Comparison of ENCODE assay signal across 8 mouse cellular contexts in the genomic region with DNA sequence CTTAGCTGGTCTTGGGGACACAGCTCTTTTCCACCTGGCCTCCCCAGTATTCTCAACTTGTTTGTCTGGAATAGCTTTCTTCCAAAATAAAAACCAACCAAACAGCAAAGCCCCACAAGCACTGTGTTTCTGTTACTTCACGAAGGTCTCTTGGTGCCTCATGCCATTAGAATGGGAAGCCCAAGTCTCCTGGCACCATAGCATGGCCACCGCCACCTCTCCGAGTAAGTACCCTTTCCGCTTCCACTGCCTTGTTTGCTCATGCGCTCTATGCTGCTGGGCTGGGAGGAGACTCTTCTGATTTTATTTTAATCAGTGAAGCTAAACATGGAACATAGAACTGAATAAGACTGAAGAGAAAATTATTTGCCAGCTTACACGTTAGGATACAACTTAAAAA. TPM values are rescaled to one million over a fixed set of nuclear protein-coding genes. Genes with fewer than 3 reads are reported as not detected.
DNase-seq lines count a peak whose midpoint lies in the region; ATAC-seq and TF ChIP-seq lines count a peak whose summit lies in the region.
"Had no signal": no experiment of that assay in that cellular context is flagged by ENCODE, and none has a peak within 500 bp of the region (broad histone marks: within the 10 kb centered on the region; RNA-seq: fewer than 3 reads in every experiment).

No protein-coding gene starts in this region.

- H3K9me3 ChIP-seq in embryonic facial prominence, embryonic 15.5 days (replicated peaks) = no peaks in the 10 kb centered on the region
- no peaks in the 10 kb centered on the region for H3K9me3 ChIP-seq in hindbrain, embryonic 13.5 days
- no peaks in the 10 kb centered on the region for H3K9me3 ChIP-seq in midbrain, embryonic 16.5 days (replicated peaks; ENCODE audit: control insufficient read depth, low read length, poor library complexity, severe bottlenecking)

- no peak overlapping the region for H3K27ac ChIP-seq in left cerebral cortex, adult 2 months
- H3K27ac ChIP-seq in embryonic facial prominence, embryonic 15.5 days (replicated peaks) = no peak overlapping the region
- H3K27ac ChIP-seq in hindbrain, embryonic 13.5 days = no peak overlapping the region
- H3K27ac ChIP-seq in midbrain, embryonic 16.5 days (ENCODE audit: low read length) = no peak overlapping the region

- no peak overlapping the region for H3K9ac ChIP-seq in embryonic facial prominence, embryonic 15.5 days
- H3K9ac ChIP-seq in hindbrain, embryonic 13.5 days = no peak overlapping the region
- 0 out of 2 replicates have a peak overlapping the region, but pooled peaks have one; percentile 31 for H3K9ac ChIP-seq in midbrain, embryonic 16.5 days (ENCODE audit: low read depth, low read length)

- WGBS in embryonic facial prominence, embryonic 15.5 days = 73% methylated on average over 6 of the region's 6 CpGs
- 82% methylated on average over 6 of the region's 6 CpGs for WGBS in hindbrain, embryonic 13.5 days
- 82% methylated on average over 6 of the region's 6 CpGs for WGBS in midbrain, embryonic 16.5 days

- peak overlapping the region; percentile 67; the same call in 1 of the 2 replicates for H3K4me3 ChIP-seq in left cerebral cortex, adult 2 months
- H3K4me3 ChIP-seq in embryonic facial prominence, embryonic 15.5 days (replicated peaks) = peak overlapping the region; percentile 20
- 0 out of 2 replicates have a peak overlapping the region, but pooled peaks have one; percentile 0 for H3K4me3 ChIP-seq in hindbrain, embryonic 13.5 days
- no peak overlapping the region; the same call in 1 of the 2 replicates for H3K4me3 ChIP-seq in midbrain, embryonic 16.5 days (ENCODE audit: low read depth, low read length)

- no peak for ATAC-seq in embryonic facial prominence, embryonic 15.5 days (ENCODE audit: insufficient number of reproducible peaks, low FRiP score, low TSS enrichment, low read depth)
- ATAC-seq in hindbrain, embryonic 13.5 days (ENCODE audit: low FRiP score) = no peak
- ATAC-seq in midbrain, embryonic 16.5 days = no peak

- peaks cover 25% of the 10 kb centered on the region for H3K4me1 ChIP-seq in embryonic facial prominence, embryonic 15.5 days
- H3K4me1 ChIP-seq in hindbrain, embryonic 13.5 days (replicated peaks) = peaks cover 42% of the 10 kb centered on the region
- H3K4me1 ChIP-seq in midbrain, embryonic 16.5 days (ENCODE audit: control insufficient read depth, insufficient read depth, low read length) = peaks cover 36% of the 10 kb centered on the region

- TF ChIP-seq CTCF in left cerebral cortex, adult 2 months (IDR thresholded peaks at IDR 0.05) = no peak

- no peaks in the 10 kb centered on the region for H3K27me3 ChIP-seq in embryonic facial prominence, embryonic 15.5 days
- H3K27me3 ChIP-seq in hindbrain, embryonic 13.5 days = no peaks in the 10 kb centered on the region
- H3K27me3 ChIP-seq in midbrain, embryonic 16.5 days (ENCODE audit: control insufficient read depth, insufficient read depth, low read depth, low read length) = no peaks in the 10 kb centered on the region

- peak overlapping the region; percentile 39 for H3K4me2 ChIP-seq in embryonic facial prominence, embryonic 15.5 days (replicated peaks)
- H3K4me2 ChIP-seq in hindbrain, embryonic 13.5 days = peak overlapping the region; percentile 29
- peak overlapping the region; percentile 30 for H3K4me2 ChIP-seq in midbrain, embryonic 16.5 days (ENCODE audit: low read length)

- DNase-seq in left cerebral cortex, adult 2 months (ENCODE audit: extremely low spot score in 1 of 2, low spot score in 2 of 2) = no peak
- DNase-seq in left cerebral cortex, postnatal 14 days (ENCODE audit: low spot score in 2 of 2) = no peak
- DNase-seq in adipocyte (ENCODE audit: low spot score) = no peak
- DNase-seq in layer of hippocampus, adult 9-11 months = no peak
- DNase-seq: thymus, adult 2 months had no signal

- H3K36me3 ChIP-seq in embryonic facial prominence, embryonic 15.5 days = no peaks in the 10 kb centered on the region
- H3K36me3 ChIP-seq in hindbrain, embryonic 13.5 days = no peaks in the 10 kb centered on the region
- no peaks in the 10 kb centered on the region for H3K36me3 ChIP-seq in midbrain, embryonic 16.5 days (ENCODE audit: control insufficient read depth, insufficient read depth, low read length)

- intact Hi-C loops in left cerebral cortex, adult 2 months (cut with DNase I) = loop anchor here (10.0 kb wide), 2 partner anchors 397 to 513 kb away; partner anchors contain the start of genes Lmo4 and Odf2l
- intact Hi-C loops in left cerebral cortex, postnatal 14 days (cut with DNase I) = no loop called here

RNA-seq across cellular contexts. Expression of gene Sh3glb1, which starts 2.3 kb away (rescaled TPM):
- total RNA-seq in left cerebral cortex, adult 2 months (2021) = 10 to 100 TPM; 53.4 to 59.9 TPM
- 10 to 100 TPM; 82.3 TPM for total RNA-seq in left cerebral cortex, postnatal 14 days (2021)
- polyA plus RNA-seq in embryonic facial prominence, embryonic 15.5 days (2015; fragmentation: Nextera tagmentation; extraction: Ambion mirVana) = 130 and 132 TPM in 2 replicates
- 109 and 113 TPM in 2 replicates for polyA plus RNA-seq in hindbrain, embryonic 13.5 days (2015; fragmentation: Nextera tagmentation; extraction: Ambion mirVana)
- 117 and 118 TPM in 2 replicates for polyA plus RNA-seq in midbrain, embryonic 16.5 days (2015; fragmentation: Nextera tagmentation; extraction: Ambion mirVana)

RNA-seq across cellular contexts. Expression of gene Clca3a1, which starts 42.9 kb away (rescaled TPM):
- total RNA-seq in left cerebral cortex, adult 2 months (2021) = under 1 TPM; 0.14 to 0.23 TPM
- under 1 TPM; 0.63 to 0.75 TPM for total RNA-seq in left cerebral cortex, postnatal 14 days (2021)
- polyA plus RNA-seq in embryonic facial prominence, embryonic 15.5 days (2015; fragmentation: Nextera tagmentation; extraction: Ambion mirVana) = 1.4 and 2.5 TPM in 2 replicates
- 0.13 and 0.14 TPM in 2 replicates for polyA plus RNA-seq in hindbrain, embryonic 13.5 days (2015; fragmentation: Nextera tagmentation; extraction: Ambion mirVana)
- 0.78 and 0.98 TPM in 2 replicates for polyA plus RNA-seq in midbrain, embryonic 16.5 days (2015; fragmentation: Nextera tagmentation; extraction: Ambion mirVana)
